Mouse (Mus musculus) CH12.LX (cell line): ENCODE results near the gene Rbfox1. TPM values are rescaled to one million over a fixed set of nuclear protein-coding genes. Genes with fewer than 3 reads are reported as not detected.

ENCODE experiments used
- DNase-seq: peaks from one replicate; pipeline ENCODE4 v3.0.0-alpha.2; 2013; ENCODE audit errors: extremely low read depth
- H3K27ac ChIP-seq: 2 replicates; pipeline ENCODE4 v1.5.1; 2012; ENCODE audit warnings: low read depth, mild to moderate bottlenecking, control low read depth, moderate library complexity; ENCODE audit not compliant: insufficient read depth
- H3K27me3 ChIP-seq: replicated peaks from 2 replicates; pipeline ENCODE3; 2012; ENCODE audit warnings: inconsistent platforms
- H3K36me3 ChIP-seq, 2 experiments: replicated peaks in 1 of 2; 2 replicates each; pipeline versions ENCODE3 to v1.6.1; 2012; ENCODE audit warnings: inconsistent platforms in 1 of 2, low read length in 1 of 2, mild to moderate bottlenecking in 1 of 2, mixed read lengths in 1 of 2, moderate library complexity in 1 of 2; ENCODE audit not compliant: control insufficient read depth in 1 of 2, insufficient read depth in 1 of 2
- H3K4me1 ChIP-seq, 2 experiments: 2 replicates each; pipeline ENCODE4 v1.6.1; 2012; ENCODE audit warnings: inconsistent platforms in 1 of 2, moderate library complexity in 1 of 2; ENCODE audit not compliant: insufficient read depth in 2 of 2, control insufficient read depth in 1 of 2
- H3K4me2 ChIP-seq: 2 replicates; pipeline ENCODE4 v1.6.1; 2012; ENCODE audit warnings: low read depth, mild to moderate bottlenecking, control low read depth; ENCODE audit not compliant: poor library complexity, insufficient read depth, severe bottlenecking
- H3K4me3 ChIP-seq, 3 experiments: fragments of 150-350 bp in 1 of 3; sonication (generic) in 1 of 3; replicated peaks in 1 of 3; 2 replicates each; pipeline versions ENCODE3 to v1.5.1; 2011 to 2012; ENCODE audit warnings: low read depth in 2 of 3, low read length in 2 of 3, mild to moderate bottlenecking in 2 of 3, moderate library complexity in 2 of 3, control low read depth in 1 of 3, improper control_type of control experiment in 1 of 3, inconsistent platforms in 1 of 3, mixed read lengths in 1 of 3; ENCODE audit not compliant: poor library complexity in 1 of 3
- H3K79me2 ChIP-seq: replicated peaks from 2 replicates; pipeline ENCODE4 v1.6.1; 2012; ENCODE audit warnings: mild to moderate bottlenecking, moderate library complexity; ENCODE audit not compliant: control insufficient read depth, poor library complexity, insufficient read depth, severe bottlenecking; ENCODE audit errors: extremely low read depth
- H3K9ac ChIP-seq: 2 replicates; pipeline ENCODE4 v1.6.1; 2012; ENCODE audit warnings: low read depth, mild to moderate bottlenecking, control low read depth, moderate library complexity; ENCODE audit not compliant: insufficient read depth
- H3K9me3 ChIP-seq: replicated peaks from 2 replicates; pipeline ENCODE3; 2012; ENCODE audit warnings: low read length, inconsistent platforms, mixed read lengths
- E2F4 ChIP-seq: IDR thresholded peaks from 2 replicates; pipeline ENCODE4 v1.6.1; 2011; ENCODE audit warnings: low read depth, low read length, improper control_type of control experiment; ENCODE audit not compliant: insufficient replicate concordance
- ELF1 ChIP-seq: IDR thresholded peaks from 2 replicates; pipeline ENCODE4 v1.6.1; 2014; ENCODE audit warnings: low read depth, mild to moderate bottlenecking, inconsistent platforms, low read length, improper control_type of control experiment
- EP300 ChIP-seq: IDR thresholded peaks from 2 replicates; pipeline ENCODE4 v1.6.1; 2011; ENCODE audit warnings: low read length, improper control_type of control experiment
- ETS1 ChIP-seq: conservative IDR thresholded peaks from 2 replicates; pipeline ENCODE4 v1.6.1; 2012; ENCODE audit warnings: low read depth, mild to moderate bottlenecking, inconsistent platforms, low read length, improper control_type of control experiment, moderate library complexity
- JUND ChIP-seq: conservative IDR thresholded peaks from 2 replicates; pipeline ENCODE4 v1.6.1; 2011; ENCODE audit warnings: low read depth, low read length, improper control_type of control experiment
- KAT2A ChIP-seq: IDR thresholded peaks from 2 replicates; pipeline ENCODE4 v1.6.1; 2012; ENCODE audit warnings: low read length, improper control_type of control experiment, inconsistent platforms; ENCODE audit not compliant: insufficient replicate concordance
- MAFK ChIP-seq: IDR thresholded peaks from 2 replicates; pipeline ENCODE4 v1.6.1; 2011; ENCODE audit warnings: low read length, improper control_type of control experiment; ENCODE audit not compliant: insufficient replicate concordance
- MAX ChIP-seq: IDR thresholded peaks from 2 replicates; pipeline ENCODE4 v1.6.1; 2011; ENCODE audit warnings: low read length, improper control_type of control experiment
- MEF2A ChIP-seq: IDR thresholded peaks from 2 replicates; pipeline ENCODE4 v1.6.1; 2014; ENCODE audit warnings: low read depth, mild to moderate bottlenecking, inconsistent platforms, low read length, improper control_type of control experiment, borderline replicate concordance
- MXI1 ChIP-seq: IDR thresholded peaks from 2 replicates; pipeline ENCODE4 v1.6.1; 2011; ENCODE audit warnings: mild to moderate bottlenecking, low read depth, low read length, improper control_type of control experiment
- NELFE ChIP-seq: IDR thresholded peaks from 2 replicates; pipeline ENCODE4 v1.6.1; 2011; ENCODE audit warnings: low read depth, low read length, improper control_type of control experiment
- NRF1 ChIP-seq: IDR thresholded peaks from 2 replicates; pipeline ENCODE4 v1.6.1; 2014; ENCODE audit warnings: low read depth, mild to moderate bottlenecking, inconsistent platforms, low read length, improper control_type of control experiment, moderate library complexity
- PAX5 ChIP-seq: IDR thresholded peaks from 2 replicates; pipeline ENCODE4 v1.6.1; 2012; ENCODE audit warnings: low read length, inconsistent platforms, mixed read lengths
- POLR2AphosphoS2 ChIP-seq: IDR thresholded peaks from 2 replicates; pipeline ENCODE4 v1.6.1; 2011; ENCODE audit warnings: low read depth, low read length, improper control_type of control experiment
- RCOR1 ChIP-seq: conservative IDR thresholded peaks from 2 replicates; pipeline ENCODE4 v1.6.1; 2012; ENCODE audit warnings: low read depth, mild to moderate bottlenecking, inconsistent platforms, low read length, improper control_type of control experiment
- SIN3A ChIP-seq: IDR thresholded peaks from 2 replicates; pipeline ENCODE4 v1.6.1; 2012; ENCODE audit warnings: low read length, improper control_type of control experiment, inconsistent platforms
- TBP ChIP-seq: conservative IDR thresholded peaks from 2 replicates; pipeline ENCODE4 v1.6.1; 2011; ENCODE audit warnings: low read depth, low read length, improper control_type of control experiment
- UBTF ChIP-seq: IDR thresholded peaks from 2 replicates; pipeline ENCODE4 v1.6.1; 2012; ENCODE audit warnings: low read depth, mild to moderate bottlenecking, inconsistent platforms, low read length, improper control_type of control experiment, moderate library complexity
- ZC3H11A ChIP-seq: IDR thresholded peaks from 2 replicates; pipeline ENCODE4 v1.6.1; 2012; ENCODE audit warnings: low read depth, mild to moderate bottlenecking, inconsistent platforms, low read length, improper control_type of control experiment
- ZMIZ1 ChIP-seq: IDR thresholded peaks from 2 replicates; pipeline ENCODE4 v1.6.1; 2012; ENCODE audit warnings: low read depth, mild to moderate bottlenecking, inconsistent platforms, low read length, improper control_type of control experiment
- dilution Hi-C: fragments of 300-500 bp; cut with MboI; formaldehyde crosslinking; loops from 2 replicates; pipeline ENCODE4 v1.14.3; 2020; ENCODE audit warnings: low sequenced_read_pairs; ENCODE audit not compliant: extremely low pct_unique_long_range_greater_than_20kb, extremely low pct_ligation_motif_present
- in situ Hi-C: fragments of 300-500 bp; cut with MboI; formaldehyde crosslinking; loops from 3 replicates; pipeline ENCODE4 v1.14.3; 2019; ENCODE audit warnings: low sequenced_read_pairs, low pct_ligation_motif_present, low pct_unique_long_range_greater_than_20kb, mixed read lengths
- polyA plus RNA-seq: library from polyadenylated mRNA; unstranded; fragments of >175 nt; gene quantifications from 2 replicates; pipeline ENCODE4 v1.2.1, GENCODE M21; 2012; ENCODE audit warnings: low read depth; ENCODE audit not compliant: insufficient read length
- total RNA-seq, 2 experiments: library from RNA; depleted of rRNA; stranded (reverse); fragments of 300-350 nt in 1 of 2; fragments of >200 nt in 1 of 2; gene quantifications; 2 replicates each; pipeline ENCODE4 v1.2.3; 2012 to 2014

The Rbfox1 gene
- total and polyA plus RNA-seq, 3 experiments: not detected

GRCm38 (mm10) chr16:6704847-6705246 lies 819.7 kb downstream of the Rbfox1 start:
- H3K9me3 ChIP-seq: peaks cover 47% of the 10 kb centered on the region
- DNase-seq: no peak
- H3K4me1 ChIP-seq: no peaks in the 10 kb centered on the region
- TF ChIP-seq ZMIZ1: no peak
- no peak for TF ChIP-seq MAFK
- TF ChIP-seq ZC3H11A: no peak
- TF ChIP-seq POLR2AphosphoS2: no peak
- TF ChIP-seq PAX5: no peak
- TF ChIP-seq EP300: no peak
- in situ Hi-C loops (no loop called here), dilution Hi-C loops (no loop called here)
- no peak overlapping the region for H3K27ac ChIP-seq
- H3K4me3 ChIP-seq: no peak overlapping the region
- H3K36me3 ChIP-seq: no peaks in the 10 kb centered on the region
- no peaks in the 10 kb centered on the region for H3K27me3 ChIP-seq
- no peak overlapping the region for H3K4me2 ChIP-seq
- H3K9ac ChIP-seq: no peak overlapping the region
- H3K79me2 ChIP-seq: no peaks in the 10 kb centered on the region

- peaks cover 65% of the 10 kb centered on the region for H3K9me3 ChIP-seq
- no peaks in the 10 kb centered on the region for H3K4me1 ChIP-seq
- H3K27ac ChIP-seq: no peak overlapping the region
- no peaks in the 10 kb centered on the region for H3K27me3 ChIP-seq
- no peak for DNase-seq
- no peaks in the 10 kb centered on the region for H3K36me3 ChIP-seq
- no peak overlapping the region for H3K9ac ChIP-seq
- no peak overlapping the region for H3K4me2 ChIP-seq
- no peak for TF ChIP-seq POLR2AphosphoS2
- no peak for TF ChIP-seq KAT2A
- no peak for TF ChIP-seq MXI1
- TF ChIP-seq SIN3A: no peak
- in situ Hi-C loops: no loop called here
- dilution Hi-C loops: no loop called here
- no peaks in the 10 kb centered on the region for H3K79me2 ChIP-seq
- no peak overlapping the region for H3K4me3 ChIP-seq
Observed at GRCm38 (mm10) chr16:6712341-6712740, 827.2 kb downstream of the Rbfox1 start.

DNA sequence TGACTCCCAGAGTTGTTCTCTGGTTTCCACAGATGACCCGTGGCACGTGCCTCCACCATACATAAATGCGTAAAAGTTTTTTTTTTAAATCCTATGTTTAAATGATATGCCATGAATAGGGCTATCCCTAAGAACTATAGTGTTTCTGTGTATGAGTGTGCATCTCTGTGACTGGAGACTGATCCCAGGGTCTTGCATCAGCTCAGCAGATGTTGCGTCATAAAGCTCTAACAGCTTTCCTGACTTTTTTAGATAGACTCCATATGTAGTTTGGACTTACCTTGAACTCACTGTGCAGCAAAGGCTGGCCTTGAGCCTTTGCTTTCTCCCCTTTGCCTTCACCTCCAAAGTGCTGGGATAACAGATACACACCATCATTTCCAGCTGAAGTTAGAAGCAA lies 830.1 kb downstream of the Rbfox1 start:
- TF ChIP-seq MEF2A (no peak), RCOR1 (no peak), UBTF (no peak), NRF1 (no peak), ZMIZ1 (no peak), POLR2AphosphoS2 (no peak), JUND (no peak), ELF1 (no peak), MAFK (no peak), TBP (no peak), NELFE (no peak), E2F4 (no peak), MAX (no peak), ETS1 (no peak), KAT2A (no peak)
- Histone ChIP-seq H3K27me3 (no peaks in the 10 kb centered on the region), H3K4me2 (no peak overlapping the region), H3K9me3 (peaks cover 71% of the 10 kb centered on the region), H3K79me2 (no peaks in the 10 kb centered on the region), H3K4me1 (no peaks in the 10 kb centered on the region), H3K36me3 (no peaks in the 10 kb centered on the region), H3K4me3 (no peak overlapping the region), H3K27ac (no peak overlapping the region), H3K9ac (no peak overlapping the region)
- dilution Hi-C loops (no loop called here), in situ Hi-C loops (no loop called here)
- DNase-seq: no peak
